Mouse (Mus musculus) layer of hippocampus, postnatal 36 days (tissue): ENCODE results near the gene Cyp27a1. TPM values are rescaled to one million over a fixed set of nuclear protein-coding genes. Genes with fewer than 3 reads are reported as not detected.

ENCODE experiments used
- DNase-seq, 2 experiments: peaks; one replicate each; pipeline ENCODE4 v3.0.0; 2022
- total RNA-seq, 2 experiments: library from RNA; stranded (reverse); gene quantifications; 2 replicates each; pipeline ENCODE4 v1.2.3; 2021

The Cyp27a1 gene
- total RNA-seq, 2 experiments from 2014 or later: 1.5 to 1.7 TPM

GRCm38 (mm10) chr1:74771931-74772620, 58.7 kb downstream of the Cyp27a1 start:
- no peak for DNase-seq

DNA sequence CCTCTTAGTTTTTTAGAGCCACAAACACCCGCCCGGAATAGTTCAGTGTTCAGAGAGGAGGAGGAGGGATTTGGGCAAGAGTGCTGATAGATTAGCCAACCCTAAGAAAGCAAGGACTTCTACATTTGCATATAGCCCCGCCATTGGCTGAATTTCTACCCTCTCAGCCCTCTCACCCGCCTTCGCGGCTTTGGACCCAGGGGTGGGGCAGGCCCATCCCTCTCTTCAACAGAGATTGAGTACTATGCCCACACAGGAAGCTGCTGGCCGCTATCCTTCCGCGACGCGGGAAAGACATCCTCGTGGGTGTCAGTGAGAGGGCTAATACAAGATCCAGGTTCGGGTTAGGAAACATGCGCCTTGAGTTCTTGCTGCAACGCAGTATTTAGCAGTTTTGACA, 59.8 kb downstream of the Cyp27a1 start:
- DNase-seq: peak in 1 of 2 experiments; percentile 48

DNA sequence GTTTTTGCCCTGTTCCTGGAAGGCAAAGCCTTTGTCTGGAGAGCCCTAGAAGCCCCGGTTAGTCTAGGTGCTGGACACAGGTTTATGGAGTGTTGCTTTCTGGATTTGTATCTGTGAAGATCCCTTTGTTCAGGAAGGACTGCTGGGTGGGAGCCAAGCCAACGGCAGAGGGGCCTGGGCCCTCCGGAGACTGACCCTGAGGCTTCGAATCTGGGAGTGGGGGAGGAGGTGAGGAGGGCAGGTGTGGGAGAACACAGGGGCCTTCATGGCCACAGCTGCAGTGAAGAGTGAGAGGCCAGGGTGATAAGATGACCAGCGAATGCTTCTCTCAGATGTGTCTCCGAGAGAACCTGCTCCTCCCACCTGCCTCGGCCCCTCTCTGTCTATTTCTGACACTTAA, 60.7 kb downstream of the Cyp27a1 start:
- DNase-seq: no peak

GRCm38 (mm10) chr1:74775816-74776215, 62.4 kb downstream of the Cyp27a1 start:
- no peak for DNase-seq

DNA sequence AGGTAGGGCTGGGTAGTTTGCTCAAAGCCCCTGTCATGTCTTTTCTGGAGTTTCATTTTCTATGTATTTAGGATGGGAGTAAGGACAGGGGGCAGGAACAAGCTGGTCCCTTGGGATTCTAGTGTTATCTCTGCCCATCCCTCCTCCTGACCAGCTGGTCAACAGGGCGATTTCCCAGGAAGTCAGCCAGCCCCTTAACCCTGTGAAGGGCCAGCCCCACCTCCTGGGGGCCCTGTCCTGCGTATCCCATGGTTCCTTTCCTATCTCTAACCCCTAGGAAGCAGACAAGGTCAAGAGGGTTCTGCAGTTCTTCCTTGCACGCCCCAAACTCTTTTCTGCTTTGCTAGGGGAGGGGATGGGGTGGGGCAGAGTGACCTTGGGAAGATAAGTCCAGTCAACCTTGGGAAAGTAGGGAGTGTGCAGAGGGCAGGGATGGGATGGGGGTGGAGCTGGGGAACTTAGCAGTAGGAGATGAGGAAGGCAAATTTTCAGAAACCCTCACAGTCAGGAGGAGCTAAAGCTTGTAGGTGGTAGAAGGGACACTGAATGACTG, 65.6 kb downstream of the Cyp27a1 start:
- no peak for DNase-seq

DNA sequence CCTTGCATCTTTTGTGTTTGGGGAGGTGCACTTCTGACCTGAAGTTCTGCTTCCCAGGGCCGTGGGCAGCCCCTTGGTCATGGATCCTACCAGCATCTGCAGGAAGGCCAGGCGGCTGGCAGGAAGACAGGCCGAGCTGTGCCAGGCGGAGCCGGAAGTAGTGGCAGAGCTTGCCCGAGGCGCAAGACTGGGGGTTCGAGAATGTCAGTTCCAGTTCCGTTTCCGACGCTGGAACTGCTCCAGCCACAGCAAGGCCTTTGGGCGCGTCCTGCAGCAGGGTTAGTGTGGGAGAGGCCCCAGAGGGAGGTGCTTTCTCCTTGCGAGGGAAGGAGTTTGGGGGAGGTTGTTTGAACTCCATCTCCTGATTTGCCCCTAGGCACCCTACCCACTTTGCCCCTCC, 68.7 kb downstream of the Cyp27a1 start:
- no peak for DNase-seq

GRCm38 (mm10) chr1:74783554-74783953, 70.2 kb downstream of the Cyp27a1 start:
- no peak for DNase-seq

DNA sequence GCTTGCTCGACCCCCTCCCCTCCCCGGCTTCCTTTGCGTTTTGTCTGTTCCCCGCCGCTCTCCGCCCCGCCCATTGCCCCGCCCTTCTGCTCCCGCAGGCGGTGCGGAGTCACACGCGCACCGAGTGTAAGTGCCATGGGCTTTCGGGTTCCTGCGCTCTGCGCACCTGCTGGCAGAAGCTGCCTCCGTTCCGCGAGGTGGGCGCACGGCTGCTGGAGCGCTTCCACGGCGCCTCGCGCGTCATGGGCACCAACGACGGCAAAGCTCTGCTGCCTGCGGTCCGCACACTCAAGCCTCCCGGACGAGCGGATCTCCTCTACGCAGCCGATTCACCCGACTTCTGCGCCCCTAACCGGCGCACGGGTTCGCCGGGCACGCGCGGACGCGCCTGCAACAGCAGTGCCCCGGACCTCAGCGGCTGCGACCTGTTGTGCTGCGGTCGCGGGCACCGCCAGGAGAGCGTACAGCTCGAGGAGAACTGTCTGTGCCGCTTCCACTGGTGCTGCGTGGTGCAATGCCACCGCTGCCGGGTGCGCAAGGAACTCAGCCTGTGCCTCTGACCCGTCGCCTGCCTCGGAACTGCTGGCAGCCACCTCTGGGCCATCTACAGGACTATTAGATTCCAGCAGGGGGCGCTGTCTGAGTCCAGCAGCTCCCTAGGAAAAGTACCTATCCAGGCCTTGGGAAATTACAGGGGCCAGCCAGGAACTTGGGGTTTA, 70.8 kb downstream of the Cyp27a1 start:
- DNase-seq: no peak

Other genes starting within 250 kb of the Cyp27a1 start
- gene Cnot9, start 207.5 kb upstream of the Cyp27a1 start, total RNA-seq: 10 to 100 TPM; 26.9 to 29.1 TPM
- 10 to 100 TPM; 20.4 to 22.8 TPM for gene Plcd4, start 170.7 kb upstream of the Cyp27a1 start, total RNA-seq
- gene Usp37, start 169.3 kb upstream of the Cyp27a1 start, total RNA-seq: 10 to 100 TPM; 26.3 to 27.9 TPM
- gene Zfp142, start 125.3 kb upstream of the Cyp27a1 start, total RNA-seq: 10 to 100 TPM; 26.5 to 31.7 TPM
- 10 to 100 TPM; 24.0 to 24.1 TPM for gene Bcs1l, start 125.3 kb upstream of the Cyp27a1 start, total RNA-seq
- 10 to 100 TPM; 65.8 to 67.2 TPM for gene Rnf25, start 112.2 kb upstream of the Cyp27a1 start, total RNA-seq
- gene Stk36, start 112.1 kb upstream of the Cyp27a1 start, total RNA-seq: 1 to 10 TPM; 4.9 to 5.5 TPM
- 10 to 100 TPM; 27.1 to 29.0 TPM for gene Ttll4, start 51.8 kb upstream of the Cyp27a1 start, total RNA-seq
- not detected for gene Prkag3, start 35.6 kb downstream of the Cyp27a1 start, total RNA-seq
- under 1 TPM; 0.30 to 0.81 TPM for gene Wnt6, start 58.3 kb downstream of the Cyp27a1 start, total RNA-seq
- gene Wnt10a, start 77.9 kb downstream of the Cyp27a1 start, total RNA-seq: 1 to 10 TPM; 1.8 to 2.6 TPM
- 100 to 1,000 TPM; 194 to 207 TPM for gene Cdk5r2, start 141.4 kb downstream of the Cyp27a1 start, total RNA-seq
- gene Fev, start 171.8 kb downstream of the Cyp27a1 start, total RNA-seq: not detected
- gene Cryba2, start 179.6 kb downstream of the Cyp27a1 start, total RNA-seq: not detected
- 1 to 10 TPM; 1.5 to 1.8 TPM for gene Cfap65, start 222.0 kb downstream of the Cyp27a1 start, total RNA-seq
- gene Ihh, start 238.1 kb downstream of the Cyp27a1 start, total RNA-seq: under 1 TPM; 0.30 to 0.32 TPM